Mouse (Mus musculus) small intestine, adult 2 months (tissue): Measurements from ENCODE around the gene Cspg4.

ENCODE experiments used
- CTCF ChIP-seq: fragments of 200-500 bp; IDR thresholded peaks from 2 replicates; pipeline ENCODE4 v1.5.1; 2012; ENCODE audit warnings: low read depth, mild to moderate bottlenecking, control low read depth, inconsistent platforms, low read length, moderate library complexity, mixed read lengths; ENCODE audit not compliant: insufficient replicate concordance, insufficient read length; ENCODE audit errors: extremely low read depth
- POLR2A ChIP-seq: fragments of 200-500 bp; IDR thresholded peaks from 2 replicates; pipeline ENCODE4 v1.6.1; 2012; ENCODE audit warnings: low read depth, mild to moderate bottlenecking, control low read depth, inconsistent platforms, low read length, moderate library complexity

GRCm38 (mm10) chr9:56869552-56869951, 4.7 kb downstream of the Cspg4 start:
- TF ChIP-seq POLR2A: no peak
- TF ChIP-seq CTCF: no peak
